ENCODE assay signal across 9 mouse cellular contexts in genomic region chr16:37440628-37441164, GRCm38 (mm10). TPM values are rescaled to one million over a fixed set of nuclear protein-coding genes. Genes with fewer than 3 reads are reported as not detected.
A peak's percentile ranks its signal among the peaks of the same experiment; 100 is the strongest.
DNase-seq lines count a peak whose midpoint lies in the region; ATAC-seq lines count a peak whose summit lies in the region.
"Had no signal": no experiment of that assay in that cellular context is flagged by ENCODE, and none has a peak within 500 bp of the region (broad histone marks: within the 10 kb centered on the region; RNA-seq: fewer than 3 reads in every experiment).

No protein-coding gene starts in this region.

- H3K4me2 ChIP-seq in embryonic facial prominence, embryonic 14.5 days (ENCODE audit: low read depth, low read length), result no peak overlapping the region
- no peak overlapping the region for H3K4me2 ChIP-seq in forebrain, embryonic 12.5 days

- H3K27ac ChIP-seq in embryonic facial prominence, embryonic 14.5 days (replicated peaks; ENCODE audit: low read depth, low read length), result no peak overlapping the region
- H3K27ac ChIP-seq in embryonic facial prominence, embryonic 10.5 days (replicated peaks), result no peak overlapping the region
- no peak overlapping the region for H3K27ac ChIP-seq in forebrain, embryonic 12.5 days
- H3K27ac ChIP-seq: liver, embryonic 14.5 days had no signal

- no peak; the same call in 1 of the 2 replicates for ATAC-seq in embryonic facial prominence, embryonic 14.5 days (ENCODE audit: low read depth)
- no peak for ATAC-seq in forebrain, embryonic 12.5 days (ENCODE audit: low FRiP score)

- no peaks in the 10 kb centered on the region for H3K27me3 ChIP-seq in embryonic facial prominence, embryonic 14.5 days (replicated peaks; ENCODE audit: control insufficient read depth, insufficient read depth, low read length)
- H3K27me3 ChIP-seq in embryonic facial prominence, embryonic 10.5 days (replicated peaks; ENCODE audit: low read depth, poor library complexity, severe bottlenecking), result no peaks in the 10 kb centered on the region
- H3K27me3 ChIP-seq in forebrain, embryonic 12.5 days, result no peaks in the 10 kb centered on the region

- H3K9me3 ChIP-seq in embryonic facial prominence, embryonic 14.5 days (ENCODE audit: control insufficient read depth, low read length), result no peaks in the 10 kb centered on the region
- H3K9me3 ChIP-seq in embryonic facial prominence, embryonic 10.5 days, result no peaks in the 10 kb centered on the region
- no peaks in the 10 kb centered on the region for H3K9me3 ChIP-seq in forebrain, embryonic 12.5 days

- WGBS in embryonic facial prominence, embryonic 14.5 days, result 66% methylated on average over 14 of the region's 14 CpGs
- WGBS in embryonic facial prominence, embryonic 10.5 days, result 79% methylated on average over 14 of the region's 14 CpGs
- 87% methylated on average over 14 of the region's 14 CpGs for WGBS in forebrain, embryonic 12.5 days

- DNase-seq in embryonic facial prominence, embryonic 14.5 days (ENCODE audit: low spot score), result peak; percentile 29
- DNase-seq in embryonic facial prominence, embryonic 10.5 days (ENCODE audit: low spot score), result no peak
- peak; percentile 72 for DNase-seq in 3134 (ENCODE audit: extremely low read depth, insufficient read length, low spot score)
- peak; percentile 56 for DNase-seq in cerebellum, adult 8-10 months
- DNase-seq in heart, postnatal 25 days (ENCODE audit: low spot score), result peak; percentile 29
- DNase-seq in lung, postnatal 10 days, result peak; percentile 25
- DNase-seq in retina, postnatal 1 day, result no peak

- H3K4me3 ChIP-seq in embryonic facial prominence, embryonic 14.5 days (ENCODE audit: low read depth, low read length), result no peak overlapping the region
- no peak overlapping the region for H3K4me3 ChIP-seq in embryonic facial prominence, embryonic 10.5 days
- no peak overlapping the region for H3K4me3 ChIP-seq in forebrain, embryonic 12.5 days (replicated peaks)

- intact Hi-C loops in heart, postnatal 25 days (cut with DNase I), result no loop called here

- H3K36me3 ChIP-seq in embryonic facial prominence, embryonic 14.5 days (ENCODE audit: control insufficient read depth, insufficient read depth, low read length), result no peaks in the 10 kb centered on the region
- no peaks in the 10 kb centered on the region for H3K36me3 ChIP-seq in embryonic facial prominence, embryonic 10.5 days (replicated peaks)
- H3K36me3 ChIP-seq in forebrain, embryonic 12.5 days (replicated peaks), result no peaks in the 10 kb centered on the region

- no peaks in the 10 kb centered on the region for H3K4me1 ChIP-seq in embryonic facial prominence, embryonic 14.5 days (ENCODE audit: control insufficient read depth, insufficient read depth, low read length)
- H3K4me1 ChIP-seq in embryonic facial prominence, embryonic 10.5 days, result no peaks in the 10 kb centered on the region
- no peaks in the 10 kb centered on the region for H3K4me1 ChIP-seq in forebrain, embryonic 12.5 days

- H3K9ac ChIP-seq in embryonic facial prominence, embryonic 14.5 days (ENCODE audit: low read depth, low read length), result no peak overlapping the region
- no peak overlapping the region for H3K9ac ChIP-seq in forebrain, embryonic 12.5 days
- H3K9ac ChIP-seq: liver, embryonic 14.5 days had no signal

RNA-seq across cellular contexts. Expression of gene Stxbp5l, which starts 55.9 kb away (rescaled TPM):
- 0.35 and 0.94 TPM in 2 replicates for polyA plus RNA-seq in embryonic facial prominence, embryonic 14.5 days (2014; fragmentation: Nextera tagmentation; extraction: Ambion mirVana)
- 1.00 and 1.3 TPM in 2 replicates for polyA plus RNA-seq in embryonic facial prominence, embryonic 10.5 days (2016; fragmentation: Nextera tagmentation; extraction: Ambion mirVana)
- total RNA-seq in heart, postnatal 25 days (2021), result not detected
- polyA plus RNA-seq in forebrain, embryonic 12.5 days (2016; fragmentation: Nextera tagmentation; extraction: Ambion mirVana), result 3.9 and 4.1 TPM in 2 replicates
- polyA plus RNA-seq: liver, embryonic 14.5 days had no signal

Comparison
In these comparisons a context has a peak if more than half of its experiments do, and no peak if none do; other contexts are left out.
1. DNase-seq: peak in embryonic facial prominence, embryonic 14.5 days (single experiment), 3134 (single experiment), cerebellum, adult 8-10 months (single experiment), heart, postnatal 25 days (single experiment) and lung, postnatal 10 days (single experiment); none in embryonic facial prominence, embryonic 10.5 days (single experiment) and retina, postnatal 1 day (single experiment).